Mouse (Mus musculus) c-Kit-negative CD71-positive TER-119-positive erythroid progenitor cells, embryonic 14.5 days (primary cell): Measurements from ENCODE around the gene Kcns3.
"Not testable (repeated sequence)": the region's sequence is repeated elsewhere in the genome, so short reads cannot be mapped to it uniquely, and the experiment has no call there.

Experiments
- DNase-seq: peaks from one replicate; pipeline ENCODE4 v3.0.0-alpha.2; 2013; ENCODE audit warnings: low read depth, low spot score

Gene Kcns3

GRCm38 (mm10) chr12:11086866-11087265 is 64.0 kb downstream of the Kcns3 start:
- no peak for DNase-seq

- DNase-seq: no peak
Measured at GRCm38 (mm10) chr12:11071079-11071478, 79.8 kb downstream of the Kcns3 start.

GRCm38 (mm10) chr12:11066865-11067264 is 84.0 kb downstream of the Kcns3 start:
- no peak for DNase-seq

- DNase-seq: not testable (repeated sequence)
Measured at GRCm38 (mm10) chr12:11052676-11053075, 98.2 kb downstream of the Kcns3 start.

- DNase-seq: no peak
Measured at GRCm38 (mm10) chr12:11041821-11042220, 109.0 kb downstream of the Kcns3 start.
